Mouse (Mus musculus) liver, embryonic 16.5 days (tissue): Measurements from ENCODE around the gene Ackr2. TPM values are rescaled to one million over a fixed set of nuclear protein-coding genes. Genes with fewer than 3 reads are reported as not detected.
A peak's percentile ranks its signal among the peaks of the same experiment; 100 is the strongest.

Experiments used
- ATAC-seq: fragments of 200-750 bp; cut with Nextera tagmentation; 2 replicates; pipeline ENCODE4 v1.8.0; 2017; ENCODE audit warnings: low read depth, mild to moderate bottlenecking, moderate number of reproducible peaks, moderate library complexity
- H3K27ac ChIP-seq: fragments of 300-500 bp; sonication (generic); 2 replicates; pipeline ENCODE4 v1.5.1; 2014; ENCODE audit warnings: mild to moderate bottlenecking, low read length
- H3K27me3 ChIP-seq: fragments of 300-500 bp; sonication (generic); 2 replicates; pipeline ENCODE4 v1.6.1; 2014; ENCODE audit warnings: low read depth, low read length, mixed read lengths; ENCODE audit not compliant: control insufficient read depth, insufficient read depth
- H3K36me3 ChIP-seq: fragments of 300-500 bp; sonication (generic); 2 replicates; pipeline ENCODE4 v1.6.1; 2014; ENCODE audit warnings: mild to moderate bottlenecking; ENCODE audit not compliant: control insufficient read depth, insufficient read depth
- H3K4me1 ChIP-seq: fragments of 300-500 bp; sonication (generic); 2 replicates; pipeline ENCODE4 v1.6.1; 2014; ENCODE audit warnings: low read depth, low read length, mixed read lengths; ENCODE audit not compliant: control insufficient read depth
- H3K4me2 ChIP-seq: fragments of 300-500 bp; sonication (generic); 2 replicates; pipeline ENCODE4 v1.6.1; 2014; ENCODE audit warnings: low read depth, low read length, mixed read lengths
- H3K4me3 ChIP-seq: fragments of 300-500 bp; sonication (generic); 2 replicates; pipeline ENCODE4 v1.5.1; 2014; ENCODE audit warnings: low read depth, mild to moderate bottlenecking, low read length
- H3K9ac ChIP-seq: fragments of 300-500 bp; sonication (generic); 2 replicates; pipeline ENCODE4 v1.6.1; 2014; ENCODE audit warnings: low read depth, low read length
- H3K9me3 ChIP-seq: fragments of 300-500 bp; sonication (generic); replicated peaks from 2 replicates; pipeline ENCODE4 v1.6.1; 2016; ENCODE audit warnings: low read length; ENCODE audit not compliant: control insufficient read depth
- WGBS: fragments of 180-500 bp; shearing (Covaris S2); extraction: QIAGEN DNeasy Blood & Tissue Kit; methylation state at CpG from one replicate; pipeline ENCODE4 v1.1.7; 2014; ENCODE audit not compliant: insufficient replicate concordance; 5-methylcytosine and 5-hydroxymethylcytosine counted together
- polyA plus RNA-seq: library from polyadenylated mRNA; unstranded; fragments of >200 nt; fragmentation: Nextera tagmentation; extraction: Ambion mirVana; gene quantifications from 2 replicates; pipeline ENCODE4 v1.2.1, GENCODE M21; 2015

Gene Ackr2
- polyA plus RNA-seq: 0.43 and 0.72 TPM in 2 replicates

- no peak within 1 kb of the TSS for H3K27ac ChIP-seq
- H3K4me3 ChIP-seq: no peak within 1 kb of the TSS
- ATAC-seq: no peak; the same call in 1 of the 2 replicates
- no peak within 1 kb of the TSS for H3K4me2 ChIP-seq
- H3K27me3 ChIP-seq: no peaks in the 10 kb centered on the region
- 65% methylated on average over 9 of the region's 9 CpGs for WGBS
- no peaks in the 10 kb centered on the region for H3K36me3 ChIP-seq
- H3K9ac ChIP-seq: no peak within 1 kb of the TSS
- no peaks in the 10 kb centered on the region for H3K9me3 ChIP-seq
- H3K4me1 ChIP-seq: no peaks in the 10 kb centered on the region; the same call in 1 of the 2 replicates
Observed at GRCm38 (mm10) chr9:121898245-121898644, at the start of gene Ackr2. Gene Ackr2, plus strand, starts transcription at chr9:121898355.

- H3K4me3 ChIP-seq: no peak overlapping the region
- peaks cover 9% of the 10 kb centered on the region for H3K36me3 ChIP-seq
- H3K4me1 ChIP-seq: peaks cover 23% of the 10 kb centered on the region
- no peaks in the 10 kb centered on the region for H3K9me3 ChIP-seq
- H3K27me3 ChIP-seq: no peaks in the 10 kb centered on the region
- no peak overlapping the region for H3K4me2 ChIP-seq
- no peak overlapping the region for H3K9ac ChIP-seq
- no peak overlapping the region for H3K27ac ChIP-seq
- WGBS: 87% methylated on average over 3 of the region's 3 CpGs
- no peak for ATAC-seq
Observed at GRCm38 (mm10) chr9:121854246-121854645, 43.9 kb upstream of the Ackr2 start.

GRCm38 (mm10) chr9:121856649-121857416 lies 41.3 kb upstream of the Ackr2 start:
- no peaks in the 10 kb centered on the region for H3K27me3 ChIP-seq
- peak; percentile 23 for ATAC-seq
- H3K4me2 ChIP-seq: peak overlapping the region; percentile 85
- H3K9ac ChIP-seq: peak overlapping the region; percentile 94
- WGBS: under 1% methylated on average over 39 of the region's 39 CpGs
- H3K27ac ChIP-seq: peak overlapping the region; percentile 99
- no peaks in the 10 kb centered on the region for H3K9me3 ChIP-seq
- peak overlapping the region; percentile 89 for H3K4me3 ChIP-seq
- peaks cover 23% of the 10 kb centered on the region for H3K4me1 ChIP-seq
- H3K36me3 ChIP-seq: no peaks in the 10 kb centered on the region

GRCm38 (mm10) chr9:121857474-121858152 lies 40.5 kb upstream of the Ackr2 start:
- peaks cover 23% of the 10 kb centered on the region for H3K4me1 ChIP-seq
- H3K9ac ChIP-seq: peak overlapping the region; percentile 94
- H3K4me2 ChIP-seq: peak overlapping the region; percentile 85
- H3K27me3 ChIP-seq: no peaks in the 10 kb centered on the region
- H3K4me3 ChIP-seq: peak overlapping the region; percentile 89
- H3K9me3 ChIP-seq: no peaks in the 10 kb centered on the region
- WGBS: under 1% methylated on average over 68 of the region's 70 CpGs
- H3K36me3 ChIP-seq: no peaks in the 10 kb centered on the region
- ATAC-seq: peak; percentile 95
- H3K27ac ChIP-seq: peak overlapping the region; percentile 99

GRCm38 (mm10) chr9:121858153-121858488 lies 40.0 kb upstream of the Ackr2 start, which contains the start of gene Higd1a:
Gene Higd1a, minus strand, starts transcription at chr9:121858362.
- 2% methylated on average over 6 of the region's 6 CpGs for WGBS
- peak within 1 kb of the TSS; percentile 94 for H3K9ac ChIP-seq

GRCm38 (mm10) chr9:121859345-121859744 lies 38.8 kb upstream of the Ackr2 start:
- ATAC-seq: no peak
- Histone ChIP-seq H3K4me1 (peaks cover 21% of the 10 kb centered on the region), H3K9me3 (no peaks in the 10 kb centered on the region), H3K4me2 (no peak overlapping the region), H3K4me3 (no peak overlapping the region), H3K9ac (no peak overlapping the region), H3K27me3 (no peaks in the 10 kb centered on the region), H3K36me3 (no peaks in the 10 kb centered on the region), H3K27ac (no peak overlapping the region)
- WGBS: 56% methylated on average over 2 of the region's 2 CpGs

More at GRCm38 (mm10) chr9:121858153-121858488, 40.0 kb upstream of the Ackr2 start, which contains the start of gene Higd1a:
- peak within 1 kb of the TSS; percentile 99 for H3K27ac ChIP-seq
- H3K36me3 ChIP-seq: no peaks in the 10 kb centered on the region
- peak within 1 kb of the TSS; percentile 85 for H3K4me2 ChIP-seq
- no peaks in the 10 kb centered on the region for H3K9me3 ChIP-seq
- no peaks in the 10 kb centered on the region for H3K27me3 ChIP-seq
- peak within 1 kb of the TSS; percentile 89 for H3K4me3 ChIP-seq
- peaks cover 23% of the 10 kb centered on the region for H3K4me1 ChIP-seq
- ATAC-seq: no peak

GRCm38 (mm10) chr9:121860921-121861320 lies 37.2 kb upstream of the Ackr2 start:
- Histone ChIP-seq H3K4me1 (peaks cover 11% of the 10 kb centered on the region), H3K9me3 (no peaks in the 10 kb centered on the region), H3K36me3 (no peaks in the 10 kb centered on the region), H3K27ac (no peak overlapping the region), H3K4me2 (no peak overlapping the region), H3K27me3 (no peaks in the 10 kb centered on the region), H3K4me3 (no peak overlapping the region), H3K9ac (no peak overlapping the region)
- no peak for ATAC-seq
- 61% methylated on average over 2 of the region's 2 CpGs for WGBS

GRCm38 (mm10) chr9:121864837-121865236 lies 33.3 kb upstream of the Ackr2 start:
- 60% methylated on average over 4 of the region's 4 CpGs for WGBS
- ATAC-seq: no peak
- no peaks in the 10 kb centered on the region for H3K9me3 ChIP-seq

More at GRCm38 (mm10) chr9:121864837-121865236, 33.3 kb upstream of the Ackr2 start:
- H3K36me3 ChIP-seq: no peaks in the 10 kb centered on the region
- no peak overlapping the region for H3K4me3 ChIP-seq
- H3K9ac ChIP-seq: no peak overlapping the region
- no peaks in the 10 kb centered on the region for H3K27me3 ChIP-seq
- H3K4me1 ChIP-seq: no peaks in the 10 kb centered on the region
- H3K27ac ChIP-seq: no peak overlapping the region
- no peak overlapping the region for H3K4me2 ChIP-seq
